Mouse (Mus musculus): ENCODE results near the gene Rere.

Gene Rere

DNA sequence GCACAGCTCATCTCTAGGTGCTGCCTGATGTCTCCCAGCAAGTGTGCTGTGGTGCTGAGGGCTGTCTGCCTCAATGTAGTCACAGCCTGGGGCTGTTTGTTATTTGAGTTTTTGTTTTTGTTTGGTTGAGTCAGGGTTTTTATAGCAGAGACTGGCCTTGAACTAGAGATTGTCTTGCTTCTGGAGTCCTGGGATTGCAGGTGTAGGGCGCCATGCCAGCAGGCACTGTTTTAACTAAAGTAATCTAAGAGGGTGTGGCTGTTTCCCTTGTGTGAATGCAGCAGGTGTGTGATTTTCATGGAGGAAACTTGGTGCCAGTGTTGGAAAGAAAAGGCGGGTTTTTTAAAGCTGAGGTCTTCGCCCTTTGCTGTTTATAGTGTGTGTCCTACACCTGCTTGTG lies 296.6 kb downstream of the Rere start:
- TF ChIP-seq GATA4 (IDR thresholded peaks at IDR 0.05; ENCODE audit: insufficient replicate concordance, low read length): no peak

- no peak for TF ChIP-seq GATA4 (IDR thresholded peaks at IDR 0.05; ENCODE audit: insufficient replicate concordance, low read length)
Measured at GRCm38 (mm10) chr4:150581931-150582723, 300.7 kb downstream of the Rere start.

DNA sequence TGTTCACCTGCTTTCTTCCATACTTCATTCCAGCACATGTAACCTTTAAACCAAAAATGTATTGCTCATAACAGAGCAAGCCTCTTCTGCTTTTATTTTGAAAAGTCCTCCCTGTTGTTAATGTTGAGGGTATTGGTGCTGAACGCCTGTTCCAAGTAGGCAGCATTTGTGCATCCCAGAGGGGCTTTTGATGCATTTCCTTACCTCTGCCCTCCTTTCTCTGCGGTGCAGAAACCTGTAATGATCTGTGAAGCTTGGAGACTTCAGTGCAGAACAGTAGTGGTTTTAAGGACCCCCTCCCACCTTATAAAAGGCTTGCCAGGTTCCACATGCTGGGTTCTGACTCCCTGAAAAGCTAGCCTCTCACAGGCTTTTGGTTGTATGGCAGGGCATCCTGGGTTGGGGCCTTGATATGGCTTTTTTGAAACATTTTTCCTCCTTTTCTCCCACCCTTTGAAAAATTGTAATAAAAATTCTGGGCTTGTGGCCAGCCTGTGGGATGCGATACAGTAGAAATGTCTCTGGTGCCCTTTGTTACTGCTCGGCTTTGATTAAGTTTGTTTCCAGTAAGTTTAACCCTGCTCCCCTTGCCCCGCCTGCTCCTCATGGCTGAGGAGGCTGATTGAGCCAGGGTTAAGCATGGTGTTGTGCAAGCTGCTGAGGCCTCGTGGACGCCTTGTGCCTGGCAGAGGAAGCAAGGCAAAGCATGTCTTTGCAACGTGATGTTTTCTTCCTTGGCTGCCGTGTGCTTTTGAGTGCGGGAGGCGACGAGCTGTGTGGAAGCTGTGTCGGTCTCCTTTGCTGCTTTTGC lies 301.7 kb downstream of the Rere start:
- TF ChIP-seq GATA4 (IDR thresholded peaks at IDR 0.05; ENCODE audit: insufficient replicate concordance, low read length): peak; percentile 46; the same call in 1 of the 2 replicates

- no peak for TF ChIP-seq GATA4 (IDR thresholded peaks at IDR 0.05; ENCODE audit: insufficient replicate concordance, low read length)
Measured at GRCm38 (mm10) chr4:150583777-150584135, 302.3 kb downstream of the Rere start.

DNA sequence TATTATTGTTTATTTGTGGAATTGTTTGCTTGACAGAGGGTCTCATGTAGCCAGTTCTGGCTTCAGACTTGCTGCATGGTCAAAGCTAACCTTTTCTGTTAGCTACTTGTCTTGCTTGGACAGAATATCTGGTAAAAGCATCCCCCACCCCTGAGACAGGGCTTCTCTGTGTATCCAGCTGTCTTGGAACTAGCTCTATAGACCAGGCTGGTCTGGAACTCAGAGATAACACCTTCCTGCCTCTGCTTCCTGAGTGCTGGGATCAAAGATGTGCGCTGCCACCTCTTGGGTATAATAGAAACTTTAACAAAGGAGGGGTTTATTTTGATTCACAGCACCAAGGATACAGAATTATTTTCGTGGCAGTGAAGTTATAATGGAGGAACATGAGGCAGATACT lies 304.4 kb downstream of the Rere start:
- TF ChIP-seq GATA4 (IDR thresholded peaks at IDR 0.05; ENCODE audit: insufficient replicate concordance, low read length): no peak; the same call in 1 of the 2 replicates

GRCm38 (mm10) chr4:150586275-150586674 lies 304.8 kb downstream of the Rere start:
- TF ChIP-seq GATA4 (IDR thresholded peaks at IDR 0.05; ENCODE audit: insufficient replicate concordance, low read length): no peak

DNA sequence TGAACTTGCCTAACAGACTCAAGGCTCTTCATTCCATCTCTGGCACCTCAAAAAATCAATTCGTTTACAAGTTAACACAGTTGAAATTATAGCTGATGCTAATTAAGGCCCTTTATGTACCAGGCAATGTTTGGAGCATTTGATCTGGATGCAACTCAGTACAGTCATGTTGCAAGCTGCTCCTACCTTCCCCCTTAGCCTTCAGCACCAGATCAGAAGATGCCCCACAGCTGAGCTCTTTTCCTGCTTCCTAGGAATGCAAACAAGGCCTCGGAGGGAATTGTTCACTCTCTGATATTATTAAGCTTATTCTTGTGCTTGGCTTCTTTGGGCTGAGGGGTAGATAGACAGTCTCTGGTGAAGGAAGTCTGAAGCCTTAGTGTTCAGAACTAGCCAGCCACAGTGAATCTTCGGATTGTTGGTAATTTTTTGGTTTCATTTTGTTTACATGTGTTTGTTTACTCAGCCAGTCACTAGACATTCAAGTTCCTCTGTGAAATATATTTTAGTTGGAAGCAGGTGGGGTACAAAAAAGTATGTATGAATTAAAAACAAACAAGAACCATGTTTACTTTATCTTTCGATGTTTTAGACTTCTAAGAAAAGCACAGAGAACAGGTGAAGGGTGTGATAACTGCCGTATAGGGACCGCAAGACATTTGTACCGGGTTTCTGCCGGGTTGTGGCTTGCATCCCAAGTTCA lies 306.3 kb downstream of the Rere start:
- TF ChIP-seq GATA4 (IDR thresholded peaks at IDR 0.05; ENCODE audit: insufficient replicate concordance, low read length): no peak

GRCm38 (mm10) chr4:150588300-150588621 lies 306.8 kb downstream of the Rere start:
- no peak for TF ChIP-seq GATA4 (IDR thresholded peaks at IDR 0.05; ENCODE audit: insufficient replicate concordance, low read length)

DNA sequence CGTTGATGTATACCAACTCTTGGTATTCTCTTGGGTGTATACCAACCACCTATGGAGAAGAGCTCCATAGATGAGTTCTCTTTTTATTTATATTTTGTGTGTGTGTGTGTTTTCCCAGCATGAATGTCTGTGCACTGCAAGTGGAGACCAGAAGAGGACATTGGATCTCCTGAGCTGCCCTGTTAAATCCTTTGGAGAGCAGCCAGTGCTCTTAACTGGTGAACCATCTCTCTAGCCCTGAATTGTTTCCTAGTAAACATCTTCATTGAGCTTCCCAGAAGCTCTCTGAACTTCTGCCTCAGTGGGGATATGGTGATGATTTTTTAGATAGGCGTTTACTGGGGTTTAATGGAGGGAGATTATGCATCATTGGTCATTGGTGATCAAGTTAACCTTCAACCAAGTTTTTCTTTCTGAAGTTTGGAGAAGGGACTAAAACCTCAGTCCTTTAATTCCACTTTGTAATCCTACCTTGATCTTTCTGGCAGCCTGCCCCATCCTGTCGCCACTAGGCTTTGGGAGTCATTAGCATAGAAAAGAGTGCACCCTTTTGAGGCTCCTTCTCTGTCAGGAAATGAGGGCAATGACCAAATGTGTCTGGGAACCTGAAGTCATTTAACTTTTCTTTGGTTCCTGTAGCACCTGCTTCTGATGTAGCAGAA lies 309.3 kb downstream of the Rere start:
- TF ChIP-seq GATA4 (IDR thresholded peaks at IDR 0.05; ENCODE audit: insufficient replicate concordance, low read length): no peak

DNA sequence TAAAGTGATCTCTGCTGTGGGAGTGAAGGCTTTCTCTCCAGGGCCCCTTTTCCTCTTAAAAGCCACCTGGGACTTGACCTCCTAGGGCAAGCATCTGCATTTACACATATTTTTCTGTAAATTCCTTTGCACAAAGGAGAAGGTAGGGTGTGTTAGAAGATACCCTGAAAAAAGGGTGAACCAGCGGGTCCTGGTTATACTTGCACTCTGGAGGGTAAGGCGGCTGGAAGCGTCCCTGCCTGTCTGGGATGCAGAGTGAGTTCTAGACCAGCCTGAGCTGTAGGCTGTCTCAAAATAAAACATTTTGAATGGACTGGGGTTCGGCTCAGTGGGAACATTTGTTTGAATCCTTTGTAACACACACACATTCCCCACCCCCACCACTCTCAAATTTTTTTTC lies 310.2 kb downstream of the Rere start:
- TF ChIP-seq GATA4 (IDR thresholded peaks at IDR 0.05; ENCODE audit: insufficient replicate concordance, low read length): no peak

- peak; percentile 20; the same call in 1 of the 2 replicates for TF ChIP-seq GATA4 (IDR thresholded peaks at IDR 0.05; ENCODE audit: insufficient replicate concordance, low read length)
Measured at GRCm38 (mm10) chr4:150592087-150592486, 310.6 kb downstream of the Rere start.

- no peak for TF ChIP-seq GATA4 (IDR thresholded peaks at IDR 0.05; ENCODE audit: insufficient replicate concordance, low read length)
Measured at GRCm38 (mm10) chr4:150593473-150594217, 312.2 kb downstream of the Rere start.

DNA sequence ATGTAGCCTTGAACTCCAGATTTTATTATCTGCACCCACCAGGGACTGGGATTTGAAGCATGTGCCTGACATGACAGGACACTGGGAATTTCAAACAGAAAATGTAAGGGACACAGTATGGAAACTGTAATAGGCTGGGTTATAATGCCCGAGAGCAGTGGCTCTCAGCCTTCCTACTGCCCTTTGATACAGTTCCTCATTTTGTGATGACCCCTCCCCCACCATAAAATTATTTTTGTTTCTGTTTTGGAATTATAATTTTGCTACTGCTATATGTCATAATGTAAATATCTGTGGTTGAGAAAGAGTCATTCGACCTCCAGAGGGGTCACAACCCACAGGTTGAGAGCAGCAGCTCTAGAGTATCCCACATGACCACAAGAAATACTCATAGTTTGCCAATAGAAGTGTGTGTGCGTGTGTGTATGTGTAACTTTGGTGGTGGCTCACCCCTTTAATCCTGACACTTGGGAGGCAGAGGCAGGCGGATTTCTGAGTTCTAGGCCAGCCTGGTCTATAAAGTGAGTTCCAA lies 312.9 kb downstream of the Rere start:
- TF ChIP-seq GATA4 (IDR thresholded peaks at IDR 0.05; ENCODE audit: insufficient replicate concordance, low read length): no peak

GRCm38 (mm10) chr4:150595071-150595470 lies 313.6 kb downstream of the Rere start:
- no peak for TF ChIP-seq GATA4 (IDR thresholded peaks at IDR 0.05; ENCODE audit: insufficient replicate concordance, low read length)

All from liver, adult (tissue).